Mouse (Mus musculus) midbrain, embryonic 11.5 days (tissue): ENCODE measurements around the gene Rtl8b. TPM values are rescaled to one million over a fixed set of nuclear protein-coding genes. Genes with fewer than 3 reads are reported as not detected.
A peak's percentile ranks its signal among the peaks of the same experiment; 100 is the strongest.
"Not testable (repeated sequence)": the region's sequence is repeated elsewhere in the genome, so short reads cannot be mapped to it uniquely, and the experiment has no call there.

Experiments
- ATAC-seq: fragments of 200-750 bp; cut with Nextera tagmentation; 2 replicates; pipeline ENCODE4 v1.8.0; 2017; ENCODE audit warnings: moderate TSS enrichment, moderate library complexity; ENCODE audit not compliant: low FRiP score
- DNase-seq: peaks from one replicate; pipeline ENCODE4 v3.0.0; 2015; ENCODE audit warnings: low spot score; ENCODE audit errors: missing footprints
- H3K27ac ChIP-seq: fragments of 300-500 bp; sonication (generic); 2 replicates; pipeline ENCODE4 v1.5.1; 2014; ENCODE audit warnings: low read depth, low read length
- H3K27me3 ChIP-seq: fragments of 300-500 bp; sonication (generic); 2 replicates; pipeline ENCODE4 v1.6.1; 2014; ENCODE audit warnings: mild to moderate bottlenecking, low read length, moderate library complexity, mixed read lengths; ENCODE audit not compliant: control insufficient read depth, insufficient read depth
- H3K36me3 ChIP-seq: fragments of 300-500 bp; sonication (generic); 2 replicates; pipeline ENCODE4 v1.6.1; 2014; ENCODE audit warnings: mild to moderate bottlenecking, low read length, moderate library complexity, mixed read lengths; ENCODE audit not compliant: control insufficient read depth, insufficient read depth
- H3K4me1 ChIP-seq: fragments of 300-500 bp; sonication (generic); 2 replicates; pipeline ENCODE4 v1.6.1; 2014; ENCODE audit warnings: low read length; ENCODE audit not compliant: control insufficient read depth, insufficient read depth
- H3K4me2 ChIP-seq: fragments of 300-500 bp; sonication (generic); 2 replicates; pipeline ENCODE4 v1.6.1; 2014; ENCODE audit warnings: mild to moderate bottlenecking, moderate library complexity
- H3K4me3 ChIP-seq: fragments of 300-500 bp; sonication (generic); 2 replicates; pipeline ENCODE4 v1.5.1; 2014; ENCODE audit warnings: low read depth, low read length
- H3K9ac ChIP-seq: fragments of 300-500 bp; sonication (generic); 2 replicates; pipeline ENCODE4 v1.6.1; 2014; ENCODE audit warnings: low read length
- H3K9me3 ChIP-seq: fragments of 300-500 bp; sonication (generic); 2 replicates; pipeline ENCODE4 v1.6.1; 2016; ENCODE audit warnings: low read length; ENCODE audit not compliant: control insufficient read depth
- WGBS: fragments of 180-500 bp; shearing (Covaris S2); extraction: QIAGEN DNeasy Blood & Tissue Kit; methylation state at CpG from one replicate; pipeline ENCODE4 v1.1.7; 2014; 5-methylcytosine and 5-hydroxymethylcytosine counted together
- polyA plus RNA-seq: library from polyadenylated mRNA; unstranded; fragments of >200 nt; fragmentation: Nextera tagmentation; extraction: Ambion mirVana; gene quantifications from 2 replicates; pipeline ENCODE4 v1.2.1, GENCODE M21; 2014

Rtl8b gene
- polyA plus RNA-seq, 1 experiment from 2014 or later = 80.3 TPM

DNA sequence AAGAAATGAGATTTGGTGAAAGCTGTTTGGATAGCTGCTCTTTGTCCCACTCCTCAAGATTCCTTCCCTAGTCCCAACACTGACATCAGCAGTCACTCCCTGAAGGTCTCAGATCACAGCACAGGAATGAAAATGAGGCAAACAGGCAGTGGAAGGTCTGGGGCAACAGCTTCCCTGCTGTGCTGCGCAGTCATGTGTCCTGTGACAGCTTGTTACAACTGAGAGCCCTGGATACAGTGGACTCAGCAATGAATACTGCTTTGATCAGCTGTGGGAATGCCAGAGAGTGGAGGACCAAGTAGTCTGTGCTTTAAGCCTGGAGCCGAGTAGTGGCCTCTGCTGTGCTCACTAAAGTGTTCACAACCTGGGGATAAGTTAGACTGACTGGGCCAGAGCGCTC is 12.4 kb upstream of the Rtl8b start:
- H3K9me3 ChIP-seq, H3K4me2 ChIP-seq, H3K27me3 ChIP-seq, DNase-seq, H3K27ac ChIP-seq, ATAC-seq, H3K9ac ChIP-seq, H3K4me3 ChIP-seq, H3K4me1 ChIP-seq, H3K36me3 ChIP-seq: not testable (repeated sequence)
- WGBS = 62% methylated on average over 2 of the region's 3 CpGs

- not testable (repeated sequence) for H3K27me3 ChIP-seq, DNase-seq, H3K36me3 ChIP-seq, H3K4me1 ChIP-seq, H3K9me3 ChIP-seq, H3K4me2 ChIP-seq, H3K4me3 ChIP-seq, H3K9ac ChIP-seq, H3K27ac ChIP-seq
- 0 out of 2 replicates have a peak, but pooled peaks have one; percentile 59 for ATAC-seq
- WGBS = 33% methylated on average over 2 of the region's 2 CpGs
Measured at GRCm38 (mm10) chrX:53676943-53677342, 6.7 kb upstream of the Rtl8b start.

DNA sequence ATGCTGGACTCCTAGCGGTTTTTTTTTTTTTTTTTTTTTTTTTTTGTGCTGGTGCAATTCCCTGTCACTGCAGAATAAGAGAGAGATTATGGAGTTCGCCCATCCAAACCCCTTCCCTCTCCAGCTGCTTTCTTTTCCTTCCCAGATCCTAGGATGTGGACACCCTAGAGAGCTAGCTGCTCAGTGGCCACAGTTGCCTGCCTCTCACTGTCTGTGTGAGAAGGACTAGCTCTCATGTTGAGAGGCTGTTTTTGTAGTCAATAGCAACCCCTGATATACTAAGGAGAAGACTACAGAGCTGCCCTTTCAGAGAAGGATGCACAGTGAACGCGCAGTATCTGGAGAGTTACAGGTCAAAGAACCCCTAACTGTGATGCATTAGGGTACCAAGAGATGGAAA is 488 bp upstream of the Rtl8b start:
- H3K9ac ChIP-seq = peak overlapping the region; percentile 14; the same call in 1 of the 2 replicates

GRCm38 (mm10) chrX:53669557-53670270 is 494 bp downstream of the Rtl8b start:
- H3K4me1 ChIP-seq, H3K36me3 ChIP-seq, H3K9ac ChIP-seq, DNase-seq, H3K27ac ChIP-seq, H3K27me3 ChIP-seq, H3K9me3 ChIP-seq: not testable (repeated sequence)
- ATAC-seq = peak; percentile 75
- WGBS = no CpG with 5 or more reads among the region's 36 CpGs
- peak overlapping the region; percentile 26; the same call in 1 of the 2 replicates for H3K4me2 ChIP-seq
- peak overlapping the region; percentile 8; the same call in 1 of the 2 replicates for H3K4me3 ChIP-seq

More for the DNA sequence above, 488 bp upstream of the Rtl8b start:
- peak overlapping the region; percentile 8; the same call in 1 of the 2 replicates for H3K4me3 ChIP-seq
- not testable (repeated sequence) for H3K27ac ChIP-seq, H3K9me3 ChIP-seq, DNase-seq, H3K36me3 ChIP-seq, H3K4me1 ChIP-seq, H3K27me3 ChIP-seq
- H3K4me2 ChIP-seq = peak overlapping the region; percentile 30; the same call in 1 of the 2 replicates
- peak; percentile 43 for ATAC-seq
- 35% methylated on average over 3 of the region's 4 CpGs for WGBS

DNA sequence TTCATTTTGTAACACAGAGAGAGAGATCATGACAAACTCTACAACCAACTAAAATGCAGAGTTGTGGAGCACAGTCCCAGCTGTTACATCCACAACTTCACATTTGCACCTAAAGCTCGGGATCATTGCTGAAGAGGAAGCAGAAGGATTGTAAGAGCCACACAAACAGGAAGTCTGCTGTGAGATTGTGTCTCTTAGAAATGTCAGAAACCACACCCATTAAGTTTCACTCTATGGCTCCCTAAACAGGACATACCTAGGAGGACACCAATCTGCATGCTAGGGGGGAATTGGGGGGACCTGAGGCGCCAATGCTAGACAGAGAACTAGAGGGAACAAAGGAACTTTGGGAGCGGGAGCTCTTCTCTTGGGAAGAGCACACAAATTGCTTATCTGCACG is 17.3 kb downstream of the Rtl8b start:
- H3K9ac ChIP-seq, H3K4me1 ChIP-seq, H3K27ac ChIP-seq, ATAC-seq, H3K27me3 ChIP-seq, H3K4me3 ChIP-seq, H3K4me2 ChIP-seq, DNase-seq, H3K9me3 ChIP-seq, H3K36me3 ChIP-seq: not testable (repeated sequence)
- WGBS = 71% methylated on average over 4 of the region's 4 CpGs

GRCm38 (mm10) chrX:53645885-53646284 is 24.3 kb downstream of the Rtl8b start:
- Histone ChIP-seq H3K9ac (no peak overlapping the region), H3K36me3 (no peaks in the 10 kb centered on the region), H3K27me3 (no peaks in the 10 kb centered on the region), H3K4me2 (no peak overlapping the region), H3K27ac (no peak overlapping the region), H3K4me1 (no peaks in the 10 kb centered on the region), H3K9me3 (no peaks in the 10 kb centered on the region), H3K4me3 (no peak overlapping the region)
- no peak for ATAC-seq
- no peak for DNase-seq
- 86% methylated on average over 5 of the region's 6 CpGs for WGBS

DNA sequence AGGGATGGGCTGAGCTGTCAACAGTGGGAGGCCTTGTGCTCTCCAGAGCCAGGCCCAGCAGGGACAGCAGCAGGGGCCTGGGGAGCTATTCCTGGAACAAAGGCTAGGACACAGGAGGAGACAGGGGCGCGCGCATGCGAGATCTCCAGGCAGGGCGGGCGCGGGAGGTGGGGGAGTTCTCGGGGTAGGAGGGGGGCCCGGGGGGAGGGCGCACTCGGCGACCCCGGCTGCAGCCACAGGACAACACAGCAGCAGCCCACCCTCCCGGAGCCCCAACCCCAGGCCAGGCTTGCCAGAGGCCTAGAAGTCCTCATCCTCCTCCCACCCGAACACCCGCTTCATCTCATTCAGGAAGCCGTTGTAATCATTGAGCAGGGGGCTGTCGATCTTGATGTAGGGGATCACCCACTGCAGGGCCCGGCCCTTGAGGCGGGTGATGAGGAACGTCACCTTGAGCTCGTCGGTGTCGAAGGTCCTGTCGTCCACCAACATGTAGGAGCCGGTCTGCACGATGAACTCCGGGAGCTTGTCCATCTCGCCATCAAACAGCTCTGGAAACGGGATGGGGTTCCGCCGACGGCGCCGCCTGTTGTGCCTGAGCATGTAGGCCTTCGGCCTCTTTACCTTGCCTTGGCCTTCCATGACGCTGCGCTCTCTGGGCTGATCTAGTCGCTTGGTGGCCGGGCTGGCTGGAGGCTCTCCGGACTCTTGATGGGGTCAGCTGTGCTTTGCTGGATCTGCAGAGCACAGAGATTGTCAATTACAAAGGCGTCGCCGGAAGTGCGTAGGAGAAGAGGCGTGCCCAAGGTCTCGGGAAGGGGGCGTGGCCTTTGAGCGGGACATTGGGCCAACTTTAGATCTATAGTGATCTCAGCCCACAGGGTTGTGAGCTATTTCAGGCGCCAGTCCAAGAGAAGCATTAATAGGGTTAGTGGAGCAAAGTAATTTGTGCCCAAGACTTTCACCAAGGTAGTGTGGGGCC is 26.9 kb downstream of the Rtl8b start, which contains the start of gene Rtl8a:
Gene Rtl8a (minus strand): TSS at position 703 of the 982 bp plus-strand sequence.
- not testable (repeated sequence) for H3K9ac ChIP-seq, H3K36me3 ChIP-seq, H3K27me3 ChIP-seq, H3K9me3 ChIP-seq, H3K4me1 ChIP-seq, H3K27ac ChIP-seq
- peak; percentile 93 for ATAC-seq
- Histone ChIP-seq H3K4me3 (peak within 1 kb of the TSS; percentile 17; the same call in 1 of the 2 replicates), H3K4me2 (peak within 1 kb of the TSS; percentile 20)
- DNase-seq = peak; percentile 96
- WGBS = 16% methylated on average over 9 of the region's 50 CpGs

DNA sequence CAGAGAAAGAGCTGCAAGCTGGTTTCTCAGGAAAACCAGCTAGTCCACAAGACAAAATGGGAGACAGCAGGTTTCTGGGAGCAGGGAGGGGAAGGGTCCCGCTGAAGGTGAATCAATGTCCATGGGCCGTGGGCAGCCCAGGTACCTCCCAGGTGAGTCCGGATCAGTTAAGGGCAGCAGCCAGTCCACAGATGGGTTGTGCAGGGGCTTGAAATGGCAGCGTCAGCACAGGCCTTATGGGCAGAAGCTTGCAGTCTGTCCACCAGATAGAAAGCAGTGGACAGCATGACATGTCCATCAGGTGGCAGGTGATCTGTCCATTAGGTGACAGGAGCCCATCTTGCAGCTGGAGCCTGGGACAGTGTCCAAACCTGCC is 27.6 kb downstream of the Rtl8b start:
- H3K4me2 ChIP-seq, DNase-seq, H3K27me3 ChIP-seq, ATAC-seq, H3K4me1 ChIP-seq, H3K9ac ChIP-seq, H3K27ac ChIP-seq, H3K36me3 ChIP-seq, H3K9me3 ChIP-seq: not testable (repeated sequence)
- 0 out of 2 replicates have a peak overlapping the region, but pooled peaks have one; percentile 13 for H3K4me3 ChIP-seq
- 58% methylated on average over 3 of the region's 4 CpGs for WGBS

DNA sequence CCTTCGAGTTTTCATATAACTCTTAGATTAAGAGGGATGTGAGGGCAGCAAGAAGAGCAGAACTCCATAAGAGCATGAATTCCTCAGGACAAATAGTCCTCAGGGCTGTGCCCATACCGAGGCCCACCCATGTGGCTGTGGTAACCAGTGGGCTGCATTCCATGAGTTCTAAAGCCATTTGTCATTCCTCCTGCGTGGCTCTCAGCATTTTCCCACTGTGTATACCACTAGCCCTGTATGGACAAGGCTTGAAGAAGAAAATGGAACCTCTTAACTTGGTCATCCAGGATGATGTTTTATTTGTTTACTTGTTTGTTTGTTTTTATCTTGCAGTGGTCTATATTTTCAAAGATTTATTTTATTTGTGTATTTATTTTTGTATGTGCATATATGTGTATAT is 32.1 kb downstream of the Rtl8b start:
- not testable (repeated sequence) for H3K27ac ChIP-seq, DNase-seq, H3K9ac ChIP-seq, H3K4me3 ChIP-seq, H3K27me3 ChIP-seq, H3K36me3 ChIP-seq, H3K4me1 ChIP-seq, H3K9me3 ChIP-seq, ATAC-seq, H3K4me2 ChIP-seq
- WGBS = 51% methylated on average over 3 of the region's 3 CpGs
